Mouse (Mus musculus) forebrain, embryonic 11.5 days (tissue): ENCODE measurements at regions not wholly inside any gene's neighbourhood (a gene's known extent, or its start where the extent isn't known, plus 50 kb on each side); places are given as distances from the start of the nearest gene placed in this dataset.

Experiments
- ATAC-seq: fragments of 200-750 bp; cut with Nextera tagmentation; replicated peaks from 2 replicates; pipeline ENCODE4 v1.8.0; 2017; ENCODE audit warnings: moderate TSS enrichment; ENCODE audit not compliant: low FRiP score
- DNase-seq: peaks from one replicate; pipeline ENCODE4 v3.0.0-alpha.2; 2017; ENCODE audit warnings: low spot score
- H3K27ac ChIP-seq: fragments of 300-500 bp; sonication (generic); 2 replicates; pipeline ENCODE4 v1.5.1; 2014; ENCODE audit warnings: low read depth, low read length
- H3K27me3 ChIP-seq: fragments of 300-500 bp; sonication (generic); 2 replicates; pipeline ENCODE4 v1.6.1; 2014; ENCODE audit warnings: mild to moderate bottlenecking, low read length, mixed read lengths; ENCODE audit not compliant: control insufficient read depth, insufficient read depth
- H3K36me3 ChIP-seq: fragments of 300-500 bp; sonication (generic); 2 replicates; pipeline ENCODE4 v1.6.1; 2014; ENCODE audit warnings: mild to moderate bottlenecking, low read length, moderate library complexity, mixed read lengths; ENCODE audit not compliant: control insufficient read depth, insufficient read depth
- H3K4me1 ChIP-seq: fragments of 300-500 bp; sonication (generic); replicated peaks from 2 replicates; pipeline ENCODE4 v1.6.1; 2014; ENCODE audit warnings: low read length, mixed read lengths; ENCODE audit not compliant: control insufficient read depth, insufficient read depth
- H3K4me2 ChIP-seq: fragments of 300-500 bp; sonication (generic); 2 replicates; pipeline ENCODE4 v1.6.1; 2014; ENCODE audit warnings: low read depth, mild to moderate bottlenecking, low read length, moderate library complexity, mixed read lengths; ENCODE audit not compliant: severe bottlenecking
- H3K4me3 ChIP-seq: fragments of 300-500 bp; sonication (generic); 2 replicates; pipeline ENCODE4 v1.5.1; 2014; ENCODE audit warnings: low read depth, low read length
- H3K9ac ChIP-seq: fragments of 300-500 bp; sonication (generic); 2 replicates; pipeline ENCODE4 v1.6.1; 2014; ENCODE audit warnings: low read length
- H3K9me3 ChIP-seq: fragments of 300-500 bp; sonication (generic); 2 replicates; pipeline ENCODE4 v1.6.1; 2016; ENCODE audit warnings: low read length, mixed read lengths; ENCODE audit not compliant: control insufficient read depth
- WGBS: fragments of 180-500 bp; shearing (Covaris S2); extraction: QIAGEN DNeasy Blood & Tissue Kit; methylation state at CpG from one replicate; pipeline ENCODE4 v1.1.7; 2014; 5-methylcytosine and 5-hydroxymethylcytosine counted together

- Histone ChIP-seq H3K4me3 (no peak overlapping the region), H3K27me3 (no peaks in the 10 kb centered on the region), H3K9me3 (no peaks in the 10 kb centered on the region), H3K27ac (peak overlapping the region; percentile 72), H3K4me1 (peaks cover 15% of the 10 kb centered on the region), H3K4me2 (peak overlapping the region; percentile 26; the same call in 1 of the 2 replicates), H3K36me3 (no peaks in the 10 kb centered on the region), H3K9ac (peak overlapping the region; percentile 29; the same call in 1 of the 2 replicates)
- peak; percentile 49; the same call in 1 of the 2 replicates for ATAC-seq
- DNase-seq, result peak; percentile 66
- 18% methylated on average over 13 of the region's 15 CpGs for WGBS
These were observed 223.5 kb upstream of the Rgma start for GRCm38 (mm10) chr7:73151586-73152467.

- no peak overlapping the region for H3K4me2 ChIP-seq
- no peak overlapping the region for H3K27ac ChIP-seq
- H3K36me3 ChIP-seq, result no peaks in the 10 kb centered on the region
- WGBS, result 95% methylated on average over 1 of the region's 1 CpGs
- no peak overlapping the region for H3K4me3 ChIP-seq
- DNase-seq (peak; percentile 15), ATAC-seq (no peak)
- H3K27me3 ChIP-seq, result no peaks in the 10 kb centered on the region
- H3K9ac ChIP-seq, result no peak overlapping the region
- no peaks in the 10 kb centered on the region for H3K9me3 ChIP-seq
- peaks cover 15% of the 10 kb centered on the region for H3K4me1 ChIP-seq
These were observed 221.6 kb upstream of the Rgma start for GRCm38 (mm10) chr7:73153668-73154067.

GRCm38 (mm10) chr7:73158833-73159232 lies 216.5 kb upstream of the Rgma start:
- Histone ChIP-seq H3K9ac (no peak overlapping the region), H3K27ac (no peak overlapping the region), H3K4me1 (peaks cover 2% of the 10 kb centered on the region; the same call in 1 of the 2 replicates), H3K4me2 (no peak overlapping the region), H3K9me3 (no peaks in the 10 kb centered on the region; the same call in 1 of the 2 replicates), H3K27me3 (no peaks in the 10 kb centered on the region), H3K4me3 (no peak overlapping the region), H3K36me3 (no peaks in the 10 kb centered on the region)
- WGBS, result 87% methylated on average over 5 of the region's 5 CpGs
- no peak for DNase-seq
- ATAC-seq, result no peak

- H3K9ac ChIP-seq, result no peak overlapping the region
- H3K36me3 ChIP-seq, result no peaks in the 10 kb centered on the region
- WGBS, result 83% methylated on average over 8 of the region's 8 CpGs
- no peak overlapping the region for H3K27ac ChIP-seq
- DNase-seq, result peak; percentile 40
- H3K4me1 ChIP-seq, result no peaks in the 10 kb centered on the region; the same call in 1 of the 2 replicates
- no peak for ATAC-seq
- H3K9me3 ChIP-seq, result no peaks in the 10 kb centered on the region; the same call in 1 of the 2 replicates
- H3K27me3 ChIP-seq, result no peaks in the 10 kb centered on the region
- H3K4me3 ChIP-seq, result no peak overlapping the region
- no peak overlapping the region for H3K4me2 ChIP-seq
These were observed 214.3 kb upstream of the Rgma start for GRCm38 (mm10) chr7:73160968-73161367.

GRCm38 (mm10) chr7:73163687-73164086 lies 211.6 kb upstream of the Rgma start:
- Histone ChIP-seq H3K4me2 (no peak overlapping the region), H3K9ac (no peak overlapping the region), H3K27ac (no peak overlapping the region), H3K27me3 (no peaks in the 10 kb centered on the region), H3K4me3 (no peak overlapping the region), H3K9me3 (no peaks in the 10 kb centered on the region; the same call in 1 of the 2 replicates), H3K4me1 (no peaks in the 10 kb centered on the region), H3K36me3 (no peaks in the 10 kb centered on the region)
- DNase-seq (peak; percentile 48), ATAC-seq (no peak)
- 48% methylated on average over 5 of the region's 5 CpGs for WGBS

GRCm38 (mm10) chr7:73165521-73165920 lies 209.8 kb upstream of the Rgma start:
- H3K9ac ChIP-seq, result no peak overlapping the region
- H3K27ac ChIP-seq, result no peak overlapping the region
- H3K9me3 ChIP-seq, result no peaks in the 10 kb centered on the region
- ATAC-seq (no peak), DNase-seq (peak; percentile 30)
- no peaks in the 10 kb centered on the region for H3K4me1 ChIP-seq
- H3K27me3 ChIP-seq, result no peaks in the 10 kb centered on the region
- no peak overlapping the region for H3K4me3 ChIP-seq
- 52% methylated on average over 8 of the region's 8 CpGs for WGBS
- H3K36me3 ChIP-seq, result no peaks in the 10 kb centered on the region
- H3K4me2 ChIP-seq, result no peak overlapping the region

- no peaks in the 10 kb centered on the region; the same call in 1 of the 2 replicates for H3K9me3 ChIP-seq
- DNase-seq, result peak; percentile 38
- H3K4me2 ChIP-seq, result no peak overlapping the region
- no peak for ATAC-seq
- H3K4me1 ChIP-seq, result no peaks in the 10 kb centered on the region
- no peak overlapping the region for H3K9ac ChIP-seq
- WGBS, result 84% methylated on average over 8 of the region's 8 CpGs
- no peak overlapping the region for H3K4me3 ChIP-seq
- no peak overlapping the region for H3K27ac ChIP-seq
- no peaks in the 10 kb centered on the region for H3K36me3 ChIP-seq
- no peaks in the 10 kb centered on the region for H3K27me3 ChIP-seq
These were observed 205.9 kb upstream of the Rgma start for GRCm38 (mm10) chr7:73169416-73169815.

GRCm38 (mm10) chr7:73172615-73173014 lies 202.7 kb upstream of the Rgma start:
- Histone ChIP-seq H3K4me3 (no peak overlapping the region), H3K27me3 (no peaks in the 10 kb centered on the region), H3K27ac (no peak overlapping the region), H3K4me1 (no peaks in the 10 kb centered on the region), H3K4me2 (no peak overlapping the region), H3K36me3 (no peaks in the 10 kb centered on the region), H3K9me3 (no peaks in the 10 kb centered on the region; the same call in 1 of the 2 replicates), H3K9ac (no peak overlapping the region)
- DNase-seq (no peak), ATAC-seq (no peak)
- 88% methylated on average over 4 of the region's 4 CpGs for WGBS
